Mouse (Mus musculus): ENCODE results near the gene Arhgap15.

The Arhgap15 gene

DNA sequence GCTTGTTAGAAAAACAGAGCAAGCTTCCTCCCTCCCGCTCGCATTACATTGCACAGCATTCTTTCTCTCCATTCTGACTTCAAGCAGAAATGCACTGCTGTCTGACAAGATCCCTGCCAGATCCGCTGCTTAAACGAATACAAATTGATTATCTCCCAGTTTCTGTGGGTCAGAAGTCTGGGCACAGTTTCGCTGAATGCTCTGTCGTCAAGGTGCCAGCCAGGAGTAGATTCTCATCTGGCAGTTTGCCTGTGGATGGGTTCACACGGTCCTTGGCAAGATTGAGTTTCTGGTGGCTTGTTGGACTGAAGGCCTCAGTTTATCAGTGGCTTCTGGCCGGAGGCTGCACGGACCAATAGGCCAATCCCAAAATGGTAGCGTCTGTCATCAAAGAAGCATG, 435.9 kb downstream of the Arhgap15 start:
- DNase-seq (ENCODE audit: low spot score in 2 of 2), result no peak

DNA sequence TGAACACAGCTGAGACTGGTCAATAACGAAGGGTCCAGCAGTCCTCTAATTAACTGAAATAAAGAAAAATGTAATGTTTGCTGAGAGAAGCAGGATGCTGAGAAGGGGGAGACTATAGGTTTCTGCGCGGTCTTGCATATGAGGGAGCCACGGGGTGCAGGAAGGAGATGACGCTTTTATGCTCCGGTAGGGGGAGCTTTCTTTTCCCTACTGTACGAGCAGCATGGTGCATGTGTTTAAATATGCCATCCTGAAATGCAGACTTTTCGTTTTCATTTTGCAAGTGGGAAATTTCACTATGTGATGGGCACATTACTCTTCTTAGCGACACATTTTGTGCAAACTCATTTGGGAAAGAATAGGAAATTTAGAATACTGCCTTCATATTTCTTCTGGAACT, 442.1 kb downstream of the Arhgap15 start:
- no peak for DNase-seq (ENCODE audit: low spot score in 2 of 2)

GRCm38 (mm10) chr2:44192058-44192457, 443.4 kb downstream of the Arhgap15 start:
- peak; percentile 6 to 8 for DNase-seq (ENCODE audit: low spot score in 2 of 2)

- no peak for DNase-seq (ENCODE audit: low spot score in 2 of 2)
Observed at GRCm38 (mm10) chr2:44215506-44215905, 466.9 kb downstream of the Arhgap15 start.

GRCm38 (mm10) chr2:44217811-44218210, 469.2 kb downstream of the Arhgap15 start:
- no peak for DNase-seq (ENCODE audit: low spot score in 2 of 2)

GRCm38 (mm10) chr2:44218317-44218716, 469.7 kb downstream of the Arhgap15 start:
- DNase-seq (ENCODE audit: low spot score in 2 of 2), result no peak

GRCm38 (mm10) chr2:44221686-44222085, 473.1 kb downstream of the Arhgap15 start:
- peak; percentile 3 to 17 for DNase-seq (ENCODE audit: low spot score in 2 of 2)

GRCm38 (mm10) chr2:44222176-44222753, 473.6 kb downstream of the Arhgap15 start:
- no peak for DNase-seq (ENCODE audit: low spot score in 2 of 2)

GRCm38 (mm10) chr2:44234856-44235255, 486.2 kb downstream of the Arhgap15 start:
- DNase-seq (ENCODE audit: low spot score in 2 of 2), result no peak

- no peak for DNase-seq (ENCODE audit: low spot score in 2 of 2)
Observed at GRCm38 (mm10) chr2:44241657-44242454, 493.2 kb downstream of the Arhgap15 start.

DNA sequence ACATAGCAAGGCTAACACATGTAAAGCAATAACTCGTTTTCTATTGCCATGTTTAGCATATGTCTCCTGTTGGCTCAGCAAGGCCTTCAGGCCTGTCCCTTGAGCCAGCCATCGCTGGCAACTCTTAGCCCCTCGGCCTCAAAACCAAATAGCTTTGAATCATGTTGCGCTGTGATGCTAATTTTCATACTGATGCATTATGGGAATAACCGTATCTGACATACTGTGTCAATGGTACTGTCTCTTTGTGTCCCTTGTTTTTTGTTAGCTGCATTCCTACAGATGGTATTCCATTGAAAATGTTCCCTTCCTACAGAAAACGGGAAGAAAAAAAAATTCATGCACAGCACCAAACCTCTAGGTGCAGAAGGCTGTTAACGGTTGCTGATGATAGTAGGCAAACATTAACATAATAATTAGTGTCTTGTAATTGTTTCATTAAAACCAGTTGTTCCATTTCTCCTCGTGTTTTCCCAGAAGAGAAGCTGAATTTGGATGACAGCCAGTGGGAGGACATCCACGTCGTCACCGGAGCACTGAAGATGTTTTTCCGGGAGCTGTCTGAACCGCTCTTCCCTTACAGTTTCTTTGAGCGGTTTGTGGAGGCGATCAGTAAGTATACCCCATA, 494.1 kb downstream of the Arhgap15 start:
- peak; percentile 10 for DNase-seq (ENCODE audit: low spot score in 2 of 2)

DNA sequence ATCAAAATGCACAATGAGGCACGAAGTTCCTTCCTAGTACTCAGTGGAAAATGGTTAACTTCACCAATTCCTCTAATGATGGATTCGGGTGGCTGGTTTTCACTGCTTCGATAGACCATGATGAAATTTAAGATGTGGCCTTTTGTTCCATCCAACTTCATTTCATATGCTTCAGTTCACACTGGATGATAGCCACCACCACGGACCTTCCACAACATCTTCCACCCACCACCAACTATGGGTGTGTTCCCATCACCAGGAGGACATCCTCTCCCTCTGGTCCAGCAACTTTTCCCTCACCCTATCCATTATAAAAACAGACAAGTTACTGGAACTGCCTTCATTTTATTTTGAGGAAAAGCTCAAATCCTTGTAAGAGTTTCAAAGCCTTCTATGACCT, 506.7 kb downstream of the Arhgap15 start:
- DNase-seq (ENCODE audit: low spot score in 2 of 2), result no peak

- no peak for DNase-seq (ENCODE audit: low spot score in 2 of 2)
Observed at GRCm38 (mm10) chr2:44257946-44258345, 509.3 kb downstream of the Arhgap15 start.

- no peak for DNase-seq (ENCODE audit: low spot score in 2 of 2)
Observed at GRCm38 (mm10) chr2:44271455-44272346, 523.1 kb downstream of the Arhgap15 start.

DNA sequence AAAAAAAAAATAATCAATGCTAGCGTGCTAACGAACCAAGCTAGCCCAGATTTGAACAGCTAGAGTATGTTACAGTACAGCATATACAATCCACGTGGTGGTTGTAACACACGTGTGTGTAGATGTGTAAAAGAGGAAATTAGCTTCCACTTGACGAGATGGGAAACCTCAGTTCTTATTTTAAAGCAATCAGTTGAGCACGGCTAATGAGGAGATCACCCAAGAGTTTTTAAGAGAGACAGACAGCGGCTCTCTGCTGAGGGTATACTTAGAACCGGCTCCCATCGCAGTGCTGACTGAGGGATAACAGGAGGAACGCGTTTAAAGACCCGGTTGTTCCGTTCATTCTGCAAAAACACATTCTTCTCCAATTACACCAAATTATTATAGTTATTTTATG, 524.0 kb downstream of the Arhgap15 start:
- DNase-seq (ENCODE audit: low spot score in 2 of 2), result no peak

- DNase-seq (ENCODE audit: low spot score in 2 of 2), result no peak
Observed at GRCm38 (mm10) chr2:44274425-44274824, 525.8 kb downstream of the Arhgap15 start.

DNA sequence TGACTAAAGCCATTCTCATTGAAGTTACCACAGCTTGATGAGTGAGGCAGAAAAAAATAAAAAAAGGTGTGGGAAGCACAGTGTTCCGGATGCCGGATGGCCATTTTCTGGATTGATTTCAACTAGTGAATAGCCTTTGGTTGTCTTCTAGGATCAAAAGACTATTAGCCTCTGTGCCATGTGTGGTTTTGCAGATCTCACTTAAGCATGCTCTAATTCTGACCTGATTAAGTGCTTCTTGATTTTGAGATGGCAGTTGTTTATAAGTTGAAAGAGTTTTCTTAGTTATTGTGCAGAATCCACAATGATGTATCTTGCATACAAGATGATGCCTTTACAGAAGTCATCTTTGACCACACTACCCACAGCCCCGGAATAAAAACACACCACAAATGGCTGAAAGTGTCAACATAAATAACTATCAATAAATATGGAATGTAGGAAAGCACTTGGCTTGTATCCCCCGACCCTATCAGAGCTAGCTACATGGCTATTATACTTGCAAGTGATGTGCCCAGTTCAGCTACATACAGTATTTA, 537.6 kb downstream of the Arhgap15 start:
- DNase-seq (ENCODE audit: low spot score in 2 of 2), result no peak

GRCm38 (mm10) chr2:44299156-44299555, 550.5 kb downstream of the Arhgap15 start:
- no peak for DNase-seq (ENCODE audit: low spot score in 2 of 2)

DNA sequence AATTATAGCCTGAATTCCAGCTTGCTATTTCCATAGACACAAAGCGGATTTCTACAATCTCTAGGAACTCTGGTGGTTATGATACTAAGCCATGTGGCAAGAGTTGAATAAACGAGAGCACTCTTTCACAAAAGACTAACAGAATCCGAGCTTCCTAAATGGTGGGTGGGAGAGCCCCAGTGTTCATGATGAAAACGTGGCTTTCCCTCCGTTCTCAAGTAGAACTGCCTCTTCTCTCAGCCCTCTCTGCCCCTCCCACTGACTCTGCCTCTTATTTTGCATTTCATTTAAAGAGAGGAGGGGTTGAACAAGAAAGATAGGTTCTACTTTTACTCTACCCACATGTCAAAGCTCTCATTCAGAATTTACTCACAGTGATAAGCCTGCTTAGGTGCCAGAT, 551.3 kb downstream of the Arhgap15 start:
- no peak for DNase-seq (ENCODE audit: low spot score in 2 of 2)

DNA sequence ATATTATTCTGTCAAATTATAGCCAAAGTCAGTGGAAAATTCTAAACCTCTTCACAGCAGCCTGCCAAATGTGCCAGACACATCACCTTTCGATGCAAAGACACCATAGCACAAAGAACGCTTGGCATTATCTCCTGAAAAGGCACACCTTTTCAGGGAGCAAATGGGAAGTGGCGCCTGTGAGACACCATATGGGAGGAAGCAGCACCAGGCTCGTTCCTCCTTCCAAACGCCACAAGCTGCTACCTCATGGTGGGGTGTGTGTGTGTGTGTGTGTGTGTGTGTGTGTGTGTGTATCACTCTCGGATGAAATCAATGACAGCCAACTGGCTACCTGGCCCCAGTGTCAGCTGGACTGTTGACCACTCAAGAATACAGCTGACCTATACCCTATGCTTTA, 551.8 kb downstream of the Arhgap15 start:
- no peak for DNase-seq (ENCODE audit: low spot score in 2 of 2)

- no peak for DNase-seq (ENCODE audit: low spot score in 2 of 2)
Observed at GRCm38 (mm10) chr2:44304261-44304970, 555.8 kb downstream of the Arhgap15 start.

Data from heart, adult 9 months (tissue).